Mouse (Mus musculus): ENCODE data around the gene Inmt.
A peak's percentile ranks its signal among the peaks of the same experiment; 100 is the strongest.
"Not testable (repeated sequence)": the region's sequence is repeated elsewhere in the genome, so short reads cannot be mapped to it uniquely, and the experiment has no call there.

Gene Inmt

DNA sequence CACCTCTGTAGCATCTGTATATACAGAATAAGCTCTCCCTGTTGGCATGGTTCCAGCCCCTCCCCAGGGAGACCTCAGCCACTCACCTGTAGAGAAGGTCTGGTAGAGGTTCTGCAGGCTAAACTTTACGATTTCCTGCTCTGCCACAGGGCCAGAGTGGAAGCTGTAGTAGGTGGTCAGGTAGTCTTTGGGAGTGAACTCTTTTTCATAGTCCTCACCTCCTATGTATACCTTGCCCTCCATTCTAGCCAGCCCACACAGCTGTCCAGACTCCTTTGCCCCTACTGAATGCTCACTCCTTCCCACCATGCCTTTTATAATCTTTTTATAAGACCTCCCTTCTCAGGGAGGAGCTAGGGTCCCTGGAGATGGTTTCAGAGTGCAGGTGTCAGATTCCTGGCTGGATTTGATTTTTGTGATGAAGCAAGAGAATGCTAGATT is at the start of gene Inmt:
TSS of gene Inmt (minus strand) at position 303 of the 441 bp plus-strand sequence.
- DNase-seq (ENCODE audit: low spot score), result no peak

DNA sequence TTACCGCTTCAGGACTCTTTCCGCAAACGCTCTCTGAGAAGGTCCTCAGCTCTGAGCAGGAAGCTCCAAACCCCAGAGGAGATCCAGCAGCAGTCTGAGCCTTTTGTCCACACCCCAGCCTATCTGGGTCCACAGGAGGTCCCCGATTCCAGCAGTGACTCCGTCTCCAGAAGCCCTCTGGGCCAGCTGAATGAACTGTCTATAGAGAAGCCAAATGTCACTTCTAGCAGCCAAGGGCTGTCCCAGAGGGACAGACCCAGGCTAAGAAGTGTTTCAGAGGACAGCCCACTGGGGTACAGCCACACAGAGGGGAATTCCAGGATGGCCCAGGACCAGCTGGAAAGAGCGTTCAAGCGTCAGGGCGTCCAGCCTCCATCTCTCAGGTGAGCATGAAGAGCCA is 49.1 kb upstream of the Inmt start:
- no peak for DNase-seq (ENCODE audit: low spot score)

DNA sequence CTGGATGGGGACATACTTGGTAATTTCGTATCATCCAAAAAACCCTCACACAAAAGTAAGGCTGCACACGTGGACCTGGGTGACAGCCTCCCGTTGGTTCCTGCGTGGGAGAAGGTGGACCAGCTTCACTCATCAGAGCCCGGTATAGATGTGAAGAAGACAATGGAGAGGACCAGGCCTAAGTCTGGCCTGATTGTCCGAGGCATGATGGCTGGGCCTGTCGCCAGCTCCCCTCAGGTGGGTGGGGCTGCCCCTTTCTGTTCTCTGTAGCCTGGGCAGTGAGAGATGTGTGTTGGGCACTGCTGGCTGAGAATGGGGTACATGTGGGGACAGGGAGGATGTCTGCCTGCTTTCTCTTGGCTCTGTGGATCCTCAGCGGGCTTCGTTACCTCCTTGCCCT is 43.4 kb upstream of the Inmt start:
- no peak for DNase-seq (ENCODE audit: low spot score)

DNA sequence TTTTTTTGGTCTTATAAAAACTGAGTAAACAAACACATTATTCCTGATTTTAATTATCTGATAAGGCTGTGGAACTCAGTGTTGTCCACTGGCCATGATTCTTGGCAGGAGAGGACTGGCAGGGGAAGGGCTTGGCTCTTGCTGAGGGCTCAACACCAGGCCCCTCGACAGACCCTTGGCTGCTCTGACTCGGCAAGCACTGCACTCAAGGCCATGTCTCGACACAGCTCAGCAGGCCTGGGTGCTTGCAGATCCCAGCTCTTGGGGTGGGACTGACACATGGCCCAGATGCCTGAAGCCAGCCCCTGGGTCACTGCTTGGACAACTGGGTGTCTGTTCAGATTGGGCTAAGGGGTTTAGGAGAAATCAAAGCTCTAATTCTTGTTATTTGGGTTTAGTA is 39.7 kb upstream of the Inmt start:
- DNase-seq (ENCODE audit: low spot score), result no peak

DNA sequence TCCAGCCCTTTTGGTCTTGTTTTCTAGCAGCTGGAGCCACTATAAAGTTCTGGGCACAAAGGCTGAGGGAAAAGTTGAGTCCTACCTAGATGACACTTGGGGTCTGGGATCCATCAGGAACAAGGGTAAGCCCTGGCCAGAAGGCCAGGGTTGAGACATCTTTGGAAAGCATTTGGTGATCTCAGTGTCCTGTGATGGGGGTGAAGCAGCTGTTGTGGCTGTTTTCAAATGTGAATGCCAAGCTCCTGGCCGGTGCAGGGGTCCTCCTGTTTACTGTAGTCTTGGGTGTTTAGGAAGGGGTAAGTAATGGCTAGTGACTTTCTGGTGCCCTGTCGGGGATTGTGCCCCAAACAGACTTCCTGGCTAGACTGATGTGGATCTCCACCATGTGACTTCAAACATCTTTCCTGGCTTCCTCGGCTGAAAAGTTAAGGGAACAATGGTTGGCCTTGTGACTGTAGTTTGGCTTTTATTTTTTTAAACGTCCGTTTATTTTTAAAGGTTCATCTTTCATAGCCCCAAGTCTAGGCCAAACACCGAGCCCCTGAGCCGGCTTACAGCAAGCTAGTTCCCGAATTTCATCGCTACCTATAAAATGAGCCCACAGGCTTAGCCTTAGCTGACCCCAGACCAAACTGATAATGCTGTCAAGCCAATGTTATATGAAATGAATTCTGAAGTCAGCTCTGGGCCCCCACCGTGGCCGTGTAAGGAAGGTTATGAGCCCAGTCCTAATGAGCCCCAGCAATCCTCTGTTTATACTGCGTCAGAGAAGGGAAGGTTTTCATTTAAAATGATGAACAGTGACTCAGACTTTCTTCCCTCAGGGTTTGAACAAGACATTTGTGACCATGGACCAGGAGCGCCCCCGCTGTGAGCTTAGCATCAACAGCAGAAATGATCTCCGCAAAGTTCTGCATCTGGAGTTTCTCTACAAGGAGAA is 35.9 kb upstream of the Inmt start:
- DNase-seq (ENCODE audit: low spot score), result no peak

DNA sequence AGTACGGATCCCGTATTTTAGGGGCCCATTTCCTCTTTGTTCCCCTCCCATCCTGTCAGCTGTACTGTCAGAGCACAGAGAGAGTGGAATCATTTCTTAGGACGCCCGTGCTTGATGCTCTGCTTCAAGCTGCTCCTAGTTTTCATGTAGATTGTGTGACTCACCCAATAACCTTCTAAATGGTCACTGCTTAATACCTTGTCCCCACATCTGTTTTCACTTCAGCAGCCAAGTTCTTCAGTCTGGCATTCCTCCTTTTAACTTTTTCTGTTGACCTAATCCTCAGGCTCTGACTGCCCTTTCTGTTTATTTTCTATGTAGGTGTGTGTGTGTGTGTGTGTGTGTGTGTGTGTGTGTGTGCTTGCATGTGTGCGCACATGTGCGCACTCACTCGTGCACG is 32.9 kb upstream of the Inmt start:
- DNase-seq (ENCODE audit: low spot score), result no peak

DNA sequence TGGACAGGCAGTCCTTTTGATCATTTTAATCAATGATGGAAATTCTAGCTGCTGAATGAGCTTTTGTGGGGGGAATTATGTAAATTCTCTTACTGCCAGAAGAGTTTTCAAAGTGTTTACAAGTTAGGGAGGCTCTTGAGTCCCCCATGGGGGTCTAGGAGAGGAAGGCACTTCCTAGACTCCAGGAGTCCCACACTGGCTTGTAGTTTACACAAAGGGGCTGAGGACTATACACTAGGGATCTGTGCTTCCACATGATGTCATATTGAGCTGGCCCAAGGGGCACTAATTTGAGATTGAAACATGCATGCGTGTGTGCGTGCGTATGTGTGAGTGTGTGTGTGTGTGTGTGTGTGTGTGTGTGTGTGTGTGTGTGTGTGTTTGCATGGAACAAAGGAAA is 29.1 kb upstream of the Inmt start:
- no peak for DNase-seq (ENCODE audit: low spot score)

DNA sequence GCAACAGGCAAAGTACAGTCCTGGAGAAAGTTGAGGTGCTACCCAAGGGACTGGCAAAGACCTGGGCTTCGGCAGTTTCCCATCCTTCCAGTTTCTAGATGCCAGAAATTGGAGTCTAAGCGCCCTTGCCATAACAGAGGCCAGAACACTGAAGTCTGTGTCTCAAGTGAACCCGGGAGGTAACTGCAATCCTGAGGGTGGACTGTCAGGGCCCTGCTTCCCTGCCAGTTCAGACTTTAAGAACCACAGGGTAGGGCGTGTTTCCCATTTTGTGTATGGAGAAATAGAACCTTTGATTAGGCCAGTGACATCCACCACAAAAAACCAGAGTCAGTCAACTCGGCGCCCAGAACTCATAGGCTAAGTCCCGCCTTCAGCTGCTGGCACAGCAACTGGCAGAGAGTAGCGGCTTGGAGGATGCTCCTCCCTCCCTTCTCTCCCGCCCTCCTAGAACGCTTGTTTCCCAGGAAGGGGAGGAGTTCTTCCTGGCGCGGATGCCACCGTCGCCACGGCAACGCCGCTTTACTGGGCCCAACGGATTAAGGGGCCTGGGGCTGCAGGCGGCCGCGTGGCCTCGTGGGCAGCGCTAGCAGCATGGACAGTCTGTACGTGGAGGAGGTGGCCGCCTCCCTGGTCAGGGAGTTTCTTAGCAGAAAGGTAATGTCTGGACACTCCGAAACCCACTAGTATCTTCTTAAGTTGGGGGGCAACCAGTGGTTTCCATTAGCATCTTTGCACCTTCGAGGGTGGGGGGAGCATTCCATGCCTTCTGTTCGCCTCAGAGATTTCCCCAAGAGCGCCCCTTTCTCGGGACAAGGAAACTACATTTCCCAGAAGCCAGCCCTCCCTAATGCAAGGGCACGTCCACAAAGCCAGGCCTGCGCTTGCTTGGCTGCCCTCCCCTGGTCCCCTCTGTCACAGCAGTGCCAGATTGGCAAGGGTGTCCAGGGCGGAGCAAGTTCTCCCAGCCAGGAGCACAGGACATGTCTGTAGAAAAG is 28.4 kb upstream of the Inmt start, which contains the start of gene Mindy4:
TSS of gene Mindy4 (plus strand) at position 471 of the 998 bp plus-strand sequence.
- DNase-seq (ENCODE audit: low spot score), result peak; percentile 75

DNA sequence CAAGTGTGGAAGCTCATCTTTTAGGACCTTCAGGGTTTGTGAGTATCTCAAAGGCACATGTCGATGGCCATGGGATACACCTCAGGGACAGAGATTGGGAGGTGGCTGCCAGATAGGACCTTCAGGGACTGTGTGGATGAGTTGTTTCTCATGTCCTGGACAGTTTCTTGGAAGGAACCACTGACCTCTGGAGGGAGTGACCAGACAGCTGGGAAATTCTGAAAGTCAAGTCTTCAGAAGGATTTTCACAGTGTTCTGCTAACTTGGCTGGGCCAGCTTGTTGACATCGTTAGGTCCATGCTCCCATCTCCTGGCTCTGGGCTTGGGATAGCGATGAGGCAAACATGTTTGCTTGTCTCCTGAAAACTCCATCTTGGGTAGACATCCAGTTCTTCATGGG is 24.2 kb upstream of the Inmt start:
- DNase-seq (ENCODE audit: low spot score), result no peak

DNA sequence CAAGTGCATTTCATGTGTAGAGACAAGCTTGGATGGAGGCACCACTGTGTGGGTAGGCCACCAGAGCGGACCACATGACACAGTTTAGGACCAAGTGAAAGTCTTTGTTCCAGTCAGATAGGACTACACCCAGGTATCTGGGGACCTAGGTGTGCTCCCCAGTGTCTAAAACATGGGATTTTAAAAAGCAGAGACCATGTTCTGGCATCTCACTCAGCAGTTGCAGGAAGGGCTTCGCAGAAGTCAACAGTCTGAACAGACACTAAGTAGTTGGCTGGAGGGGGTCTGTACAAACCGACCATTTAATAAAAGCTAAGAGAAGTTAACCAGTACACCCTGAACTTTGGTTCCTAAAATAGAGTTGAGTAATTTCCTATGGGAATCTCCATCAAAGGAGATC is 18.3 kb upstream of the Inmt start:
- DNase-seq (ENCODE audit: low spot score), result no peak

DNA sequence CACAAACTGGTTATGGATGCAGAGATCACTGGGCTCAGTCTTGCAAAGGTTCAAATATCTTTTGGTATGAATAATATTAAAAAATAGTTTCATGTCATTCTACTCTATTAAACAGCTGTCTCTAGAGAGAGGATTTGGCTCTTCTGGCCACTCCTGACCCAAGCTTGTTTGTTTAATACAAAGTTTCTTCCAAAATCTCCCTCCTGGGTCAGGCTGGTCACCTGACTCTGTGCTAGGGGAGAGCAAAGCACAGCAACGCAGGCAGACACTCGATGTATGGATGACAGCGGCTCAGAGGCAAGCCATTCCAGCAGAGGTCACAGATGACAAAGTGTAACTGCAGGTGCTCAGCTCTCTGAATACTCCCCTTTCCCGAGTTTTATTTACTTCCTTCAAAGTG is 16.7 kb upstream of the Inmt start:
- no peak for DNase-seq (ENCODE audit: low spot score)

GRCm38 (mm10) chr6:55189406-55189805 is 14.6 kb upstream of the Inmt start:
- no peak for DNase-seq (ENCODE audit: low spot score)

DNA sequence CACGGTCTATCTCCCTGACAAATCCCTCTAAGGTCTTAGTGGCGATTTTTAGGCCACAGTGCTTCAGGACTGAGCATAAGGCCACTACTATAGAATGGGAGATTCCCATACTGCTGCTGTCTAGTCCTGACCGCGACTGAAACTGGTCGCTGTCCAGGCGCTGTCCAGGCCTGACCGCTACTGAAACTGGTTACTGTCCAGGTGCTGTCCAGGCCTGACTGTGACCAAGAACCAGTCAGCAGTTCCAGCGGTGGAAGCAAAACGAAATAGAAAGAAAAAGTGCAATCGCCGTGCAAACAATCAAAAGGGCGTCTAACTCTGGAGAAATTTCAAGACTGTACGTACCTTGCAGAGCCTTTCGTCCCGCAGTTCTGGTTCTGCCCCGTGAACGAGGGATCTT is 13.0 kb upstream of the Inmt start:
- DNase-seq (ENCODE audit: low spot score), result not testable (repeated sequence)

- DNase-seq (ENCODE audit: low spot score), result no peak
Measured at GRCm38 (mm10) chr6:55182655-55183430, 8.0 kb upstream of the Inmt start.

DNA sequence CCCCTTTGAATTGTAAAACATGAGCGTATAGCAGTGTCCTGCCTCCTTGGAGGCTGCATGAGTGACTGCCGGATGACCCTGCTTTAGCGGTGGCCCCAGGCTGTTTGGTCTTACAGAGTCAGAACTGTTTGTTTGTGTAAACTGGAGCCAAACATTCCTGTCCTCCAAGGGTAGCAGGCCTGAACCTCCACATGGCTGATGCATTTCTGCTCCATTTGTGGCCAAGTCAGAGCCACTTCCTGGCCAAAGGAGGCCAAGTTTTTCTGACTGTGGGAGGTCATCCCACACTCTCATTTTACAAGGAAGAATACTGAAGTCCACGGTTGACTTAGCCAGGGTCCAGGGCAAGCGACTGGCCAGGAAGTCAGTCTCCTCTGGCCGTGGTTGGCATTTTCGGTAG is 4.7 kb upstream of the Inmt start:
- no peak for DNase-seq (ENCODE audit: low spot score)

DNA sequence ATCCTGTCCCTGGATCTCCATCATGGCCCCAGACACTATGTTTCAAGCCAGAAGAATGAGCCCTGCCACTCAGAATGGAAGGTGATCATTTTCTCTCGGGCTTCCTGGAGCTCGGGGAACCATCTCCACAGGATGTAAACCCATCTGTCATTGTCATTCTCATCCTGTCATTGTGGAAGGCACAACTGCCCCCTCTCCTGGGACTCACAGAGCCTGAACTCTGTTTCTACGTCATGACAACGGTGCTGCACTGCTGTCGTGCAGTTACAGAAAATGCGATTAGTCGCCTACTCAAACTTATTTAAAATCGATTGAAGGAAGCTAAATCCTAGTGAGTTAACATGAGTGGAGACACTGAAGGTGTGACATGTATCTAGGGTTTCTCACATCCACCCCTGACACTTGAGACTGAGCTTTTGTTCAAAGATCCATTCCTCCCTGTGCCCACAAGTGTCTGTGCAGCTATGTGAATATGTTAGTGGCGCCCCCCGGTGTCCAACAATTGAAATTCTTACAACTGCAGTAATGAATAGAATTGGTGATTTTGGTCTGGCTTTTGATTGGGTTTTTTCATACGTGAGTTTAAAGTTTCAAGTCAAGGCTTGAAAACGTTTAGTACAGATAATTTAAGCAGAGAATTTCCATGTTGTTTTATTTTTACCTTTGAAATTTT is 2.4 kb upstream of the Inmt start:
- no peak for DNase-seq (ENCODE audit: low spot score)

DNA sequence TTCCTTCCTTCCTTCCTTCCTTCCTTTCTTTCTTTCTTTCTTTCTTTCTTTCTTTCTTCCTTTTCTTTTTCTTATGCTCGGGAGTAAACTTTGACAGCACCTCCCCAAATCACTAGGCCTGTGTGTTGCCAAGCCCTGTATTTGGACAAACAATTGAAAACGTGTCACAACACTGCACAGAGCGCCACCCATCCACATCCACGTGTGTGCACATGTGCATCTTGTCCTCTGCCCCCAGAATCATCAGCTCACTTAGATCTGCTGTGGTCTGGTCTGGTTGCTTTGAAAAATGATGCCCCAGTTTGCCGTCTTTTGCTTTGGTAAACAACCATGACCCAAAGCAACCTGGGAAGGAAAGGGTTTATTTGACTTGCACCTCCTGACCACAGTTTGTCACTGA is 1.0 kb upstream of the Inmt start:
- DNase-seq (ENCODE audit: low spot score), result no peak

DNA sequence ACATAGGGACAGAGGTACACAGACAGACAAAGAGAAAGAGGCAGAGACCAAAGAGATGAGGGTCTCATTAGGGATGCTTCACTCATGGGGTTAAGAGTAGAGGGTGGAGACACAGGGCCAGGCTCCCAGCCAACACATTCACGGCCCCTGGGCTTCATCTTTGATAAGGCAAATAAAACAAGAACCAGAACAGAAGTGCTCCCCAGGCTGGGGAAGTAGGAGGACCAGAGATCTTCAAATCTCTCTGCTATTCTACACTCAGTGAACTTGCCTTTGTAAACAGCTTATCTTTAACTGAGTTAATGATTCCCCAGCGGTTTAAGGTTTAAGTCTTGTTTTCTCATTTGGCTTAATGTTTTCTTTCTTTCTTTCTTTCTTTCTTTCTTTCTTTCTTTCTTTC is 613 bp upstream of the Inmt start:
- DNase-seq (ENCODE audit: low spot score), result no peak

DNA sequence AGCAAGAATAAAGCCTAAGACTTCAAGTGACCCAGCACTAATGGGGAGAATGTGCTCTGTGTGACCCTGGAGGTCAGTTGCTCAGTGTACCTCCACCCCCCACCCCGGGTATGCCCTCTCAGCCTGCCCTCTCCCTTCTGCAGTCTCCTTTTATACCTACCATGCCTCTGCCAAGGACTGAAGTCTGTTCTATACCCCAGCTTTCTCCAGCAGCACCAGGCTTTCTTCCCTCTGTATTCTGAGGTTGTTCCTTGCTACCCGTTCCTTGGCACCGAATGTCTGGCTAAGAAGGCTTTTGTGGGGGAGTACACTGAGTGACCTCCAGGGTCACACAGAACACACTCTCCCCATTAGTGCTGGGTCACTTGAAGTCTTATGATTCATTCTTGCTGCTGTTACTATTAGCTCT is 898 bp downstream of the Inmt start:
- DNase-seq (ENCODE audit: low spot score), result no peak

DNA sequence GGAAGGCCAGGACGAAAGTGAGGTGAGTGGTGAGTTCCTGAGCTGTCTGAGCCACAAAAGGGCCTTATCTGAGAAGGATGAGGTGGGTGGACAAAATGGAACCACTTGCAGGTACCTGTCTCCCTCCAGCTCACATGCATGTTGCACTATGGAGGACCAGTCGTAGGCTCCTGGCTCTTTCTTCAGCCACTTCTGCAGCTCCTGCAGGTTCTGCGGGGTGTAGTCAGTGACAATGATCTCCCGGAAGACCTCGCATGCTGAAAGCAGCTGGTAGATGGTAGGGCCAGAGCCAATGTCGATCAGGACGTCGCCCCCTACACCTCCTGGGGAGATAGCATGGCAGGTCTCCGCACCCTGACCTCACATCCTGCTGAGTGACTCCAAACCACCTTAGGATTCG is 1.7 kb downstream of the Inmt start:
- DNase-seq (ENCODE audit: low spot score), result no peak

- DNase-seq (ENCODE audit: low spot score), result no peak
Measured at GRCm38 (mm10) chr6:55171638-55172037, 3.2 kb downstream of the Inmt start.
